Mouse (Mus musculus): ENCODE data around the gene Pbxip1. TPM values are rescaled to one million over a fixed set of nuclear protein-coding genes. Genes with fewer than 3 reads are reported as not detected.
A peak's percentile ranks its signal among the peaks of the same experiment; 100 is the strongest.

Gene Pbxip1
- total RNA-seq, 2 experiments from 2014 or later, result 38.9 to 41.8 TPM

GRCm38 (mm10) chr3:89394006-89394893, 42.3 kb upstream of the Pbxip1 start, which contains the start of gene Zbtb7b:
Zbtb7b (minus strand) TSS chr3:89394776.
- Histone ChIP-seq H3K4me3 (peak within 1 kb of the TSS; percentile 70), H3K27ac (peak within 1 kb of the TSS; percentile 94)
- peak; percentile 41 for TF ChIP-seq CTCF (conservative IDR thresholded peaks at IDR 0.05)
- peak; percentile 52 to 62 for DNase-seq (ENCODE audit: low spot score in 2 of 2)

- peak; percentile 40 to 55 for DNase-seq (ENCODE audit: low spot score in 2 of 2)
- Histone ChIP-seq H3K27ac (peak overlapping the region; percentile 94), H3K4me3 (peak overlapping the region; percentile 70)
- no peak for TF ChIP-seq CTCF (conservative IDR thresholded peaks at IDR 0.05)
Observed at GRCm38 (mm10) chr3:89394894-89395256, 41.6 kb upstream of the Pbxip1 start.

GRCm38 (mm10) chr3:89395419-89395805, 41.1 kb upstream of the Pbxip1 start:
- peak overlapping the region; percentile 94 for H3K27ac ChIP-seq
- no peak for TF ChIP-seq CTCF (conservative IDR thresholded peaks at IDR 0.05)
- DNase-seq (ENCODE audit: low spot score in 2 of 2), result no peak
- peak overlapping the region; percentile 70 for H3K4me3 ChIP-seq

GRCm38 (mm10) chr3:89395806-89396653, 40.5 kb upstream of the Pbxip1 start:
- peak; percentile 88 for TF ChIP-seq CTCF (conservative IDR thresholded peaks at IDR 0.05)
- DNase-seq (ENCODE audit: low spot score in 2 of 2), result peak in 1 of 2 experiments; percentile 44
- H3K27ac ChIP-seq, result peak overlapping the region; percentile 19; the same call in 1 of the 2 replicates

GRCm38 (mm10) chr3:89396654-89397005, 39.9 kb upstream of the Pbxip1 start:
- peak overlapping the region; percentile 70 for H3K4me3 ChIP-seq
- 0 out of 2 replicates have a peak overlapping the region, but pooled peaks have one; percentile 19 for H3K27ac ChIP-seq
- TF ChIP-seq CTCF (conservative IDR thresholded peaks at IDR 0.05), result no peak
- DNase-seq (ENCODE audit: low spot score in 2 of 2), result no peak

More at GRCm38 (mm10) chr3:89395806-89396653, 40.5 kb upstream of the Pbxip1 start:
- peak overlapping the region; percentile 70 for H3K4me3 ChIP-seq

GRCm38 (mm10) chr3:89401329-89401728, 35.2 kb upstream of the Pbxip1 start:
- TF ChIP-seq CTCF (conservative IDR thresholded peaks at IDR 0.05), result no peak
- Histone ChIP-seq H3K4me3 (no peak overlapping the region), H3K27ac (no peak overlapping the region)
- DNase-seq (ENCODE audit: low spot score in 2 of 2), result no peak

- no peak for DNase-seq (ENCODE audit: low spot score in 2 of 2)
- no peak for TF ChIP-seq CTCF (conservative IDR thresholded peaks at IDR 0.05)
- H3K27ac ChIP-seq, result no peak within 1 kb of the TSS
- H3K4me3 ChIP-seq, result no peak within 1 kb of the TSS
Observed at GRCm38 (mm10) chr3:89402693-89403092, 33.8 kb upstream of the Pbxip1 start, which contains the start of gene Lenep. Lenep (minus strand) TSS chr3:89402793.

- DNase-seq (ENCODE audit: low spot score in 2 of 2), result no peak
- H3K4me3 ChIP-seq, result no peak overlapping the region
Observed at GRCm38 (mm10) chr3:89406887-89407286, 29.6 kb upstream of the Pbxip1 start.

GRCm38 (mm10) chr3:89408448-89408847, 28.1 kb upstream of the Pbxip1 start:
- no peak for DNase-seq (ENCODE audit: low spot score in 2 of 2)
- Histone ChIP-seq H3K4me3 (no peak overlapping the region), H3K27ac (no peak overlapping the region)
- TF ChIP-seq CTCF (conservative IDR thresholded peaks at IDR 0.05), result no peak

More at GRCm38 (mm10) chr3:89406887-89407286, 29.6 kb upstream of the Pbxip1 start:
- TF ChIP-seq CTCF (conservative IDR thresholded peaks at IDR 0.05), result no peak
- H3K27ac ChIP-seq, result peak overlapping the region; percentile 14; the same call in 1 of the 2 replicates

- Histone ChIP-seq H3K4me3 (no peak overlapping the region), H3K27ac (no peak overlapping the region)
- no peak for DNase-seq (ENCODE audit: low spot score in 2 of 2)
- no peak for TF ChIP-seq CTCF (conservative IDR thresholded peaks at IDR 0.05)
Observed at GRCm38 (mm10) chr3:89409701-89410100, 26.8 kb upstream of the Pbxip1 start.

GRCm38 (mm10) chr3:89410864-89411263, 25.6 kb upstream of the Pbxip1 start:
- DNase-seq (ENCODE audit: low spot score in 2 of 2), result no peak
- Histone ChIP-seq H3K4me3 (peak overlapping the region; percentile 56), H3K27ac (no peak overlapping the region)
- no peak for TF ChIP-seq CTCF (conservative IDR thresholded peaks at IDR 0.05)

GRCm38 (mm10) chr3:89411490-89412393, 24.8 kb upstream of the Pbxip1 start, which contains the start of gene Flad1:
Flad1 (minus strand) TSS chr3:89411870.
- peak; percentile 99 for DNase-seq (ENCODE audit: low spot score in 2 of 2)
- TF ChIP-seq CTCF (conservative IDR thresholded peaks at IDR 0.05), result no peak

More at GRCm38 (mm10) chr3:89411490-89412393, 24.8 kb upstream of the Pbxip1 start, which contains the start of gene Flad1:
- peak within 1 kb of the TSS; percentile 56 for H3K4me3 ChIP-seq
- H3K27ac ChIP-seq, result peak within 1 kb of the TSS; percentile 89
